8 mouse cellular contexts compared by ENCODE assay signal in genomic region chr11:99147041-99147919, GRCm38 (mm10). TPM values are rescaled to one million over a fixed set of nuclear protein-coding genes. Genes with fewer than 3 reads are reported as not detected.
DNase-seq lines count a peak whose midpoint lies in the region; ATAC-seq and TF ChIP-seq lines count a peak whose summit lies in the region.

No protein-coding gene starts in this region.

- peaks cover 51% of the 10 kb centered on the region for H3K4me1 ChIP-seq in embryonic facial prominence, embryonic 14.5 days (ENCODE audit: control insufficient read depth, insufficient read depth, low read length)
- peaks cover 15% of the 10 kb centered on the region; the same call in 1 of the 2 replicates for H3K4me1 ChIP-seq in midbrain, embryonic 14.5 days (ENCODE audit: control insufficient read depth, insufficient read depth, low read length)

- intact Hi-C loops in left cerebral cortex, postnatal 4 days (cut with DNase I), result loop anchor here (10.0 kb wide), 1 partner anchor 172 kb away; no protein-coding TSS in a partner anchor
- intact Hi-C loops in gastrocnemius, postnatal 14 days (cut with DNase I; ENCODE audit: low total_unique reads), result no loop called here

- peak; percentile 42 for DNase-seq in left cerebral cortex, adult 11 months (ENCODE audit: low spot score)
- no peak for DNase-seq in left cerebral cortex, postnatal 4 days
- peak; percentile 86 for DNase-seq in embryonic facial prominence, embryonic 14.5 days (ENCODE audit: low spot score)
- peak; percentile 69 to 82 for DNase-seq in layer of hippocampus, adult 2 months (ENCODE audit: low spot score in 2 of 2)
- peak; percentile 46 for DNase-seq in midbrain, embryonic 14.5 days
- peak; percentile 55 for DNase-seq in thymus, postnatal 4 days
- no peak for DNase-seq in gastrocnemius, postnatal 14 days

- WGBS in embryonic facial prominence, embryonic 14.5 days, result 24% methylated on average over 16 of the region's 17 CpGs
- WGBS in midbrain, embryonic 14.5 days, result 47% methylated on average over 17 of the region's 17 CpGs

- no peak overlapping the region for H3K4me3 ChIP-seq in embryonic facial prominence, embryonic 14.5 days (ENCODE audit: low read depth, low read length)
- H3K4me3 ChIP-seq in layer of hippocampus, adult 2 months, result no peak overlapping the region
- H3K4me3 ChIP-seq in midbrain, embryonic 14.5 days (replicated peaks; ENCODE audit: low read depth, low read length), result no peak overlapping the region

- H3K27me3 ChIP-seq in embryonic facial prominence, embryonic 14.5 days (replicated peaks; ENCODE audit: control insufficient read depth, insufficient read depth, low read length), result 0 out of 2 replicates have a peak, but pooled peaks cover 5% of the 10 kb centered on the region
- H3K27me3 ChIP-seq in midbrain, embryonic 14.5 days (ENCODE audit: control insufficient read depth, insufficient read depth, low read length), result no peaks in the 10 kb centered on the region

- peak overlapping the region; percentile 44 for H3K4me2 ChIP-seq in embryonic facial prominence, embryonic 14.5 days (ENCODE audit: low read depth, low read length)
- H3K4me2 ChIP-seq in midbrain, embryonic 14.5 days (ENCODE audit: low read length), result no peak overlapping the region

- peak overlapping the region; percentile 31; the same call in 1 of the 2 replicates for H3K9ac ChIP-seq in embryonic facial prominence, embryonic 14.5 days (ENCODE audit: low read depth, low read length)
- no peak overlapping the region for H3K9ac ChIP-seq in midbrain, embryonic 14.5 days (replicated peaks; ENCODE audit: low read length)

- peak; percentile 34; the same call in 1 of the 2 replicates for ATAC-seq in embryonic facial prominence, embryonic 14.5 days (ENCODE audit: low read depth)
- ATAC-seq in midbrain, embryonic 14.5 days (ENCODE audit: low FRiP score, low TSS enrichment), result no peak
- ATAC-seq in monocyte, adult 5-6 weeks (replicated peaks; ENCODE audit: insufficient number of reproducible peaks, low FRiP score, low TSS enrichment, poor library complexity, severe bottlenecking), result no peak

- no peak for TF ChIP-seq CTCF in layer of hippocampus, adult 2 months (conservative IDR thresholded peaks at IDR 0.05)

- H3K36me3 ChIP-seq in embryonic facial prominence, embryonic 14.5 days (ENCODE audit: control insufficient read depth, insufficient read depth, low read length), result no peaks in the 10 kb centered on the region
- H3K36me3 ChIP-seq in midbrain, embryonic 14.5 days (ENCODE audit: control insufficient read depth, insufficient read depth, low read length), result no peaks in the 10 kb centered on the region

- H3K9me3 ChIP-seq in embryonic facial prominence, embryonic 14.5 days (ENCODE audit: control insufficient read depth, low read length), result no peaks in the 10 kb centered on the region
- no peaks in the 10 kb centered on the region for H3K9me3 ChIP-seq in midbrain, embryonic 14.5 days (ENCODE audit: control insufficient read depth, low read length)

- peak overlapping the region; percentile 94 for H3K27ac ChIP-seq in embryonic facial prominence, embryonic 14.5 days (replicated peaks; ENCODE audit: low read depth, low read length)
- H3K27ac ChIP-seq in layer of hippocampus, adult 2 months, result peak overlapping the region; percentile 60
- H3K27ac ChIP-seq in midbrain, embryonic 14.5 days (replicated peaks; ENCODE audit: low read depth, low read length), result peak overlapping the region; percentile 32

RNA-seq across cellular contexts. Expression of gene Ccr7, which starts 7.6 kb away (rescaled TPM):
- not detected for total RNA-seq in left cerebral cortex, postnatal 4 days (2021)
- polyA plus RNA-seq in embryonic facial prominence, embryonic 14.5 days (2014; fragmentation: Nextera tagmentation; extraction: Ambion mirVana), result 0.33 and 0.50 TPM in 2 replicates
- not detected for total RNA-seq in layer of hippocampus, adult 2 months (2021)
- 0.45 TPM in 1 of 2 replicates, not detected in the other for polyA plus RNA-seq in midbrain, embryonic 14.5 days (2014; fragmentation: Nextera tagmentation; extraction: Ambion mirVana)
- 13.3 to 31.2 TPM (median 29.2 TPM) in 3 replicates for total RNA-seq in monocyte, adult 5-6 weeks (2017)
- under 1 TPM; 0.10 to 0.11 TPM for total RNA-seq in gastrocnemius, postnatal 14 days (2021)

RNA-seq across cellular contexts. Expression of gene Tns4, which starts 58.2 kb away (rescaled TPM):
- not detected for total RNA-seq in left cerebral cortex, postnatal 4 days (2021)
- polyA plus RNA-seq in embryonic facial prominence, embryonic 14.5 days (2014; fragmentation: Nextera tagmentation; extraction: Ambion mirVana), result 0.81 and 1.0 TPM in 2 replicates
- not detected for total RNA-seq in layer of hippocampus, adult 2 months (2021)
- 0.22 TPM in 1 of 2 replicates, not detected in the other for polyA plus RNA-seq in midbrain, embryonic 14.5 days (2014; fragmentation: Nextera tagmentation; extraction: Ambion mirVana)
- 4.1 to 6.4 TPM (median 4.2 TPM) in 3 replicates for total RNA-seq in monocyte, adult 5-6 weeks (2017)
- total RNA-seq in gastrocnemius, postnatal 14 days (2021), result under 1 TPM in 1 of 2 experiments, not detected in 1; 0.10 TPM

Comparison
In these comparisons a context has a peak if more than half of its experiments do, and no peak if none do; other contexts are left out.
1. DNase-seq: peak in left cerebral cortex, adult 11 months (single experiment), embryonic facial prominence, embryonic 14.5 days (single experiment), layer of hippocampus, adult 2 months (2 of 2), midbrain, embryonic 14.5 days (single experiment) and thymus, postnatal 4 days (single experiment); none in left cerebral cortex, postnatal 4 days (single experiment) and gastrocnemius, postnatal 14 days (single experiment).
2. H3K27ac ChIP-seq: peak in every context shown above with its lines; median percentile 94 in embryonic facial prominence, embryonic 14.5 days; 60 in layer of hippocampus, adult 2 months; 32 in midbrain, embryonic 14.5 days.
3. RNA of gene Ccr7, which starts 7.6 kb away (total RNA-seq): 13.3 to 31.2 TPM in monocyte, adult 5-6 weeks; 0.10 to 0.11 TPM in gastrocnemius, postnatal 14 days, not detected in layer of hippocampus, adult 2 months and not detected in left cerebral cortex, postnatal 4 days; every median in the first group is over 10 times any median in the second.